Mouse (Mus musculus) megakaryocyte, embryonic 14.5 days (primary cell): ENCODE data around the gene Hscb. TPM values are rescaled to one million over a fixed set of nuclear protein-coding genes. Genes with fewer than 3 reads are reported as not detected.
"Not testable (repeated sequence)": the region's sequence is repeated elsewhere in the genome, so short reads cannot be mapped to it uniquely, and the experiment has no call there.

Source experiments
- H3K27me3 ChIP-seq: replicated peaks from 2 replicates; pipeline ENCODE3; 2012; ENCODE audit warnings: inconsistent platforms
- H3K36me3 ChIP-seq: replicated peaks from 2 replicates; pipeline ENCODE3; 2012; ENCODE audit warnings: low read length, inconsistent platforms, mixed read lengths
- H3K4me1 ChIP-seq: 2 replicates; pipeline ENCODE4 v1.6.1; 2012; ENCODE audit warnings: inconsistent platforms
- H3K4me3 ChIP-seq: replicated peaks from 2 replicates; pipeline ENCODE3; 2012; ENCODE audit warnings: moderate library complexity, mild to moderate bottlenecking, inconsistent platforms
- H3K9me3 ChIP-seq: 2 replicates; pipeline ENCODE4 v1.6.1; 2012; ENCODE audit warnings: inconsistent platforms
- FLI1 ChIP-seq: IDR thresholded peaks from 2 replicates; pipeline ENCODE4 v1.6.1; 2012; ENCODE audit warnings: low read length, inconsistent platforms, mixed read lengths
- GATA1 ChIP-seq: IDR thresholded peaks from 3 replicates; pipeline ENCODE4 v1.6.1; 2012; ENCODE audit warnings: mixed read lengths, low read length, inconsistent platforms, borderline replicate concordance
- polyA plus RNA-seq: library from polyadenylated mRNA; stranded (reverse); fragments of >175 nt; gene quantifications from 2 replicates; pipeline ENCODE4 v1.2.3, GENCODE M21; 2012; ENCODE audit warnings: low replicate concordance; ENCODE audit not compliant: insufficient read depth

The Hscb gene
- 36.6 and 64.3 TPM in 2 replicates for polyA plus RNA-seq

DNA sequence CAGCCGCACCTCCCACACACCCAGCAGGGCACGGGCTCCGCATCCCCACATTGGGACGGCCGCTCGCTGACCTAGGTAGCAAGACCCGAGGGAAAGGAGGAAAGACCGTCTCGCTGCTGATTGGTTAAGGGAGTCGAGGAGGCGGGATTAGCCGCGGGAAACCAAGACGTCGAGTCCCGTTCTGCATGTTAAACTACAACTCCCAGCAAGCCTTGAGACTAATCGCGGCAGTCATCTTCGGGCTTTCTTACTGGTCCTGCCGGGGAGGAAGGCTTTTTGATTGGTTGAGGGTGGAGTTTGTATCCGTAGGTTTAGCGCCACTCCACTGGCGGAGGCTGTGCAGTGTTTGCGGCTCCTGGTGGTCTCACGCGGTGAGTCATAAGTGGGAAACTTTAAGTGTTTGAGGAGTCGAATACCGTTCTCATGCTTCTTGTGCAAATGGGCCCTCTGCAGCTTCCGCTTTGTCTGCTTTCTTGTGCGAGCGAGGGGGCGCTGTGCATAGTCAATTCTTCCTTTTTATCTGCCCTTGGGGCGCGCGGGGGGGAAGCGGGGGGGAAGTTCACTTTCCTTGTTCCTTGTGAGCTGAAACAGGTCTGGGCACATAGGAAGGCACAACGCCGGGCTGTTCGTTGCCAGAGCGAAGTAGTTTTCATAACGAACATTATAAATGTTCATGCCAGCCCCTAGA is at the start of gene Hscb, which contains the start of gene Chek2:
Gene Hscb, minus strand, starts transcription at position 100 of the 688 bp plus-strand sequence.
Gene Chek2, plus strand, starts transcription at position 302 of the 688 bp plus-strand sequence.
- peaks cover 59% of the 10 kb centered on the region for H3K4me1 ChIP-seq
- TF ChIP-seq FLI1: no peak
- peak; percentile 100 for TF ChIP-seq GATA1

DNA sequence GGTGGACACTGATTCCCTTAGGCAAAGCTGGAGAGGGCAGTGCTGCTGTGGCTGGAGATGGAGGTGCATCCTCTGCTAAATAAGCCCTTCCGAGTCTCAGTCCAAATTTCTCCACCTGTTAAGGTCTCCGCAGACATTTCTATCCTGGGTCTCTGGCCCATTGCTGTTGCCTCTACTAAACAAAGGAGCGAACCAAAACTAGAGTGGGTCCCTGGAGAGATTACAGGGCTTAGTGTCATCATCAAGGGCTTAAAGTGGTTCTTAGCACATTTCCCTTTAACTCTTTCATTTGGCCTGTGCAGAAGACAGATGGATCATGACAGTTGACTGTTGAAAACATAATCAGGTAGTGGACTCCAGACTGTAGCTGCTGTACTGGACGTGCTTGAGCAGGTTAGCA is 49.0 kb upstream of the Hscb start:
- peaks cover 1% of the 10 kb centered on the region for H3K27me3 ChIP-seq
- H3K4me3 ChIP-seq: no peak overlapping the region
- no peaks in the 10 kb centered on the region for H3K9me3 ChIP-seq
- TF ChIP-seq FLI1 (no peak), GATA1 (no peak)
- no peaks in the 10 kb centered on the region for H3K4me1 ChIP-seq
- no peaks in the 10 kb centered on the region for H3K36me3 ChIP-seq

More for the DNA sequence above, at the start of gene Hscb, which contains the start of gene Chek2:
- Histone ChIP-seq H3K36me3 (peaks cover 37% of the 10 kb centered on the region), H3K9me3 (no peaks in the 10 kb centered on the region), H3K27me3 (no peaks in the 10 kb centered on the region), H3K4me3 (peak within 1 kb of the TSS; percentile 96)

DNA sequence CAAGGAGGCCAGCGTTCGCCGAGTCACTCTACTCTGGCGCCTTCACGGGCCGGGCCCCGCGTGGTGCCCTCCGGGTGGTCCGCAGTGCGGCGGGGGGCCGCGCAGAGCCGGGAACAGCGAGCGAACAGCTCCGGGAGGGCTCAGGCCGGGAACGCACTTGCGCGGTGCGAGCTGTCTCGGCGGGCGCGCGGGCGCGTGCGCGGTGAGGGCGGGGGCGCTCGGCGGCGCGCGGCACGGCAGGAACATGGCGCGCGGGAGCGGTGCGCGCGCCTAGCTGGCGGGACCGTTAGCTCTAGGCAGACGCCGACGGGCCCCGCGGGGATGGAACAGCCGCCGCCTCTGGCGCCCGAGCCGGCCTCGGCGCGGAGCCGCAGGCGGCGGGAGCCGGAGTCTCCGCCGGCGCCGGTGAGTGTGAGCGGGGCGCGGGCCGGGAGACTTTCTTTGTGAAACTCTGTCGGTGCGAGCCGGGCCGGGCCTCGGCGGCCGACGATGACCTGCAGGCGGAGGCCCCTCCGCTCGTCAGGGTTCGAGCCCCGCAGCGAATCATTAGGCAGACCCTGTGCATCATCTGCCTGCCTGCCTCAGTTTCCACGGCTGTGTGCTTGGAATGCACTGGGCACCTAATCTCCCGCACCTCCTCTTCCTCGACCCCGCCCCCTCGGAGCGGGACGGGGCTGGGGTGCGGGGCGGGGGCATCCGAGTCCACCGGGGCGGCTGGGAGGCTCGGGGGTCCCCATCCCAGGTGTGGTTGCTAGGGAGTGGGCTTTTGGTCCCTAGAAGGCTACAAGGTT is 40.2 kb upstream of the Hscb start, which contains the start of gene Ttc28:
Gene Ttc28, plus strand, starts transcription at position 220 of the 791 bp plus-strand sequence.
- H3K4me3 ChIP-seq: peak within 1 kb of the TSS; percentile 98
- H3K27me3 ChIP-seq: peaks cover 10% of the 10 kb centered on the region
- H3K4me1 ChIP-seq: peaks cover 11% of the 10 kb centered on the region
- TF ChIP-seq FLI1 (no peak), GATA1 (no peak)
- peaks cover 15% of the 10 kb centered on the region for H3K36me3 ChIP-seq
- H3K9me3 ChIP-seq: no peaks in the 10 kb centered on the region

DNA sequence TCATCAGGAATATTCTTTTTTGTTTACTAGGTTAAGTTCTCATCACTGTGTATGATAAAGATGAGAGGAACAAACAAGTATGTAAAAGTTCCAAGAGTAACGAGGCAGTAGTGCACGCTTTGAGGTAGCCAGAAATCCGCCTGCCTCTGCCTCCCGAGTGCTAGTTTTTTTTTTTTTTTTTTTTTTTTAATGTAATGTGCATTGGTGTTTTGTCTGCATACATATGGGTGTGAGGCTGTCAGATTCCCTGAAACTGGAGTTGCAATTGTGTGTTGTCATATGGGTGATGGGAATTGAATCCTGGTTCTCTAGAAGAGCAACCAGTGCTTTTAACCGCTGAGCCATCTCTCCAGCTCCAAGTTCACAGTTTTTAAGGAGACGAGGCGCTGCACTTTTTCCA is 39.5 kb upstream of the Hscb start:
- peaks cover 11% of the 10 kb centered on the region for H3K4me1 ChIP-seq
- peak overlapping the region; percentile 98 for H3K4me3 ChIP-seq
- TF ChIP-seq FLI1 (no peak), GATA1 (no peak)
- H3K9me3 ChIP-seq: no peaks in the 10 kb centered on the region
- peaks cover 10% of the 10 kb centered on the region for H3K27me3 ChIP-seq
- peaks cover 18% of the 10 kb centered on the region for H3K36me3 ChIP-seq

DNA sequence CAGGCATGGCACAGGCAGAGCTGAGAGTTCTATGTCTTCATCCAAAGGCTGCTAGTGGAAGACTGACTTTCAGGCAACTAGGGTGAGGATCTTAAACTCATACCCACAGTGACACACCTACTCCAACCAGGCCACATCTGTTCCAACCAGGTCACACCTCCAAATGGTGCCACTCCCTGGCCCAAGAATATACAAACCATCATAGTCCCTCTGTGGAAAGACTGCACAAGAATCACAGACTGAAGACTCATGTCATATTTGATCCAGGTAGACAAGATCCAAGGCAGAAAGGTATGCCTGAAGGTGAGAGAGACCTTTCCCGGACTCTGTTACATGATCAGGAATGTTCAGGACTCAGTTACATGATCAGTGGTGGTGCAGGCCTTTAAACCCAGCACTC is 38.9 kb upstream of the Hscb start:
- H3K36me3 ChIP-seq: peaks cover 22% of the 10 kb centered on the region
- not testable (repeated sequence) for H3K9me3 ChIP-seq, H3K27me3 ChIP-seq, H3K4me3 ChIP-seq
- H3K4me1 ChIP-seq: peaks cover 11% of the 10 kb centered on the region

DNA sequence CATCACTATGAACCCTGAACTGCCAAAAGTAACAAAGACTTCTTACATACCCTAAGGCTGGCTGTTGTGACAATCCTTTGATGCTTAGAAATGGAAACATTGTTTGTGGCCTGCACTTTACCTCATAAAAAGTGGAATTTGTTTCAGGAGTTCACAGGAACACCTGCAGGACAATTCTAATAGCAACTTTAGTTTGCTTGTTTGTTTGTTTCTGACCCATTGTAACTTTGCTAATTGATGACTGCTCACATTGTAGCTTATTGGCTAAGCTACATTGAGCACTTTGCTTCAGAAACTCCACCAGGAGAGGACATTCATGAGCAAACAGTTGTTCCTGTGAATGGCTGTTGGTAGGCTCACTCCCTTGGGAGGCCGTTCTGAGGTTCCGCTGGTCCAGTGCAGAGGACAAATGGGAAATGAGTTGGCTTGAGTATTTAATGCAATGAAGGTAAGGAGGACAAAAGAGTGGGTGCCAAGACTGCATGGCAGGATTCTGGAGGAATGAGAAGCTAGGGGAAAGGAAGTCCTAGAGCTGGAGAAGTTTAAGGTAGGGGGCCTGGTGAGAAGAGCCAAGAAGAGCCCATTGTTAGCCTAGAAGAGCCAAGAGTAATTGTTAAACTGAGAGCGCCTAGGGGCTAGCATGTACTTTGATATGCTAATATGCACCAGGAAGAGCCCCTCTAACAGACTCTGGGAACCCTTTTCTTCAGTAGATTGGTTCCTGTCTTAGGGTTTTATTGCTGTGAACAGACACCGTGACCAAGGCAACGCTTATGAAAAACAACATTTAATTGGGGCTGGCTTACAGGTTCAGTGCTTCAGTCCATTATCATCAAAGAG is 38.3 kb upstream of the Hscb start:
- peaks cover 28% of the 10 kb centered on the region for H3K36me3 ChIP-seq
- peaks cover 10% of the 10 kb centered on the region for H3K27me3 ChIP-seq
- H3K4me1 ChIP-seq: peaks cover 11% of the 10 kb centered on the region
- no peaks in the 10 kb centered on the region for H3K9me3 ChIP-seq
- TF ChIP-seq FLI1 (no peak), GATA1 (no peak)
- no peak overlapping the region for H3K4me3 ChIP-seq

DNA sequence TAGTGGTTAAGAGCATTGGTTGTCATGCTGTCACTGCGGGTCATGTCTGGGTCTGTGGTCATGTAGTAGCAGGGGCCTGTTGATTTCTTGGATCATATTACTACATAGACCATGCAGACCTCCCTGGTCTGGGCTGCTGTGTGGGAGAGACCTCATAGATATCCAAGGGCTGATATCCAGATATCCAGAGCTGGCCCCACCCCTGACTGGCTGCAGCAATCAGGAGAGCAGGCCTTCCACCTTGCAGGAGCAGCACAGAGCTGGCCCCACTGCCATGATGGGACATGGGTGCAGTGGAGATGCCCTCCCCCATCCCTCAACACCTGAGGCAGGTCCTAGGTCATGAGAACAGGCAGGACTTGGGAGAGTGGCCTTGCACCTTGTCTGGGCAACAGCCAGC is 35.7 kb upstream of the Hscb start:
- peaks cover 9% of the 10 kb centered on the region for H3K4me1 ChIP-seq
- no peak overlapping the region for H3K4me3 ChIP-seq
- no peaks in the 10 kb centered on the region for H3K9me3 ChIP-seq
- no peak for TF ChIP-seq FLI1
- no peak for TF ChIP-seq GATA1
- peaks cover 53% of the 10 kb centered on the region for H3K36me3 ChIP-seq
- H3K27me3 ChIP-seq: peaks cover 9% of the 10 kb centered on the region

DNA sequence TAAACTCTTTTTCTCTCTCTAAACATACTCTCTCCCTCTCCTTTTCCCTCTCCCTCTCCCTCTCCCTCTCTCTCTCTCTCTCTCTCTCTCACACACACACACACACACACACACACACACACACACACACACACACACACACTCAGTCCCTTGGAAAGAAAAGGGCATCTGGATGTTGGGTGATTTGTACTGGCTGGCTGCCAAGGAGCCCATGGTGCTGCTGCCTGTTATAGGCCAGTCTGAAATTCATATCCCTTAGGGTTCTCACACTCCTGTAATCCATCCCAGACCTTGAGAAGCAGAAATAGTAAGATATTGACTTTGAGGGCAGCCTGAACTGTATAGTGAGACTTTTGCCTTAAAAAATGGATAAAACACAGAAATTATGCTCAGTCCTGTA is 35.1 kb upstream of the Hscb start:
- H3K4me1 ChIP-seq: peaks cover 4% of the 10 kb centered on the region
- H3K4me3 ChIP-seq: no peak overlapping the region
- peaks cover 5% of the 10 kb centered on the region for H3K27me3 ChIP-seq
- TF ChIP-seq FLI1: no peak
- no peak for TF ChIP-seq GATA1
- H3K36me3 ChIP-seq: peaks cover 59% of the 10 kb centered on the region
- no peaks in the 10 kb centered on the region for H3K9me3 ChIP-seq

DNA sequence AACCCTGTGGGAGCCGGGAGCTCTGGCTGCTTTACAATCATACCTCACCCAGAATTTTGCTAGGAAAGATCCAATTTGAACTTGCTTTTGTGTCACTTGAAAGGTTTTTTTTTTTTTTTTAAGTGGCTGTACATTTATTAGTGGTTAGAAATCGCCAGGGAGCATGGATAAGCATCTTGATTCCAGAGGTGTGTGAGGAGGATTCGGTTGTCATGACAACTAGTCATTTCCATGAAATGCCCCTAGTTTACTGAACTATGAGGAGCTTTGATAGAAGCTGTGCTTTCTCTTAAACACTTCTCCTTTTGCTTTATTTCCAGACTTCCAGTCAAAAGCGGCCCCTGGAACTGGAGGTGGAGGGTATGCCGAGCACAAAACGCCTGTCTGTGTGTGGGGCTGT is 33.6 kb upstream of the Hscb start:
- H3K9me3 ChIP-seq: no peaks in the 10 kb centered on the region
- peaks cover 74% of the 10 kb centered on the region for H3K36me3 ChIP-seq

More for the DNA sequence above, 33.6 kb upstream of the Hscb start:
- Histone ChIP-seq H3K27me3 (peaks cover 3% of the 10 kb centered on the region), H3K4me1 (peaks cover 5% of the 10 kb centered on the region), H3K4me3 (no peak overlapping the region)
- no peak for TF ChIP-seq FLI1
- TF ChIP-seq GATA1: no peak
